Mouse (Mus musculus): ENCODE results near the gene Scfd2. TPM values are rescaled to one million over a fixed set of nuclear protein-coding genes. Genes with fewer than 3 reads are reported as not detected.

Gene Scfd2
- polyA plus RNA-seq, 1 experiment from 2014 or later: 20.0 TPM

DNA sequence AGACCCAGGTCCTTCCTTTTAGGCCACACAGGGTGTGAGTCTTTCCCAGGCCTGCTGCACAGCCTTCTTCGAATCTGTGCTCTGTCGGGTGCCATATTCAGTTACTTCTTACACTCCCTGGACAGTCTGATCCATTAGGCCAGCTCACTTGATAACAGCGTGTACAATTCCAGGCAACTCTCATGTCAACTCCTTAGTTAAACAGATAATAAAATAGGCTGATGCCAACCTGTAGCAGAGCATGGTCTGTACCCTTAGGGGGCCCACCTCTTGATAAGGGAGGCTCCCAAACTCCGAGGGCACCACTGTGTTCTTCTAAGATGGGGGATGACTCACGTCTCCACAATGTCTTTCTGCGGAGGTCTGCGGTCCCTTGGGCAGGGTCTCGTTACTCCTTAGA, 291.3 kb downstream of the Scfd2 start:
- Histone ChIP-seq H3K4me2 (no peak overlapping the region), H3K27ac (no peak overlapping the region), H3K36me3 (0 out of 2 replicates have a peak, but pooled peaks cover 4% of the 10 kb centered on the region), H3K27me3 (no peaks in the 10 kb centered on the region), H3K9me3 (no peaks in the 10 kb centered on the region), H3K9ac (no peak overlapping the region), H3K4me3 (no peak overlapping the region), H3K4me1 (replicated peaks) (no peaks in the 10 kb centered on the region)
- no peak for ATAC-seq (ENCODE audit: low FRiP score)
- WGBS: 82% methylated on average over 8 of the region's 8 CpGs

- H3K4me1 ChIP-seq (replicated peaks): no peaks in the 10 kb centered on the region
- whole genome bisulfite sequencing: 64% methylated on average over 1 of the region's 1 CpGs
- H3K9ac ChIP-seq: no peak overlapping the region
- H3K36me3 ChIP-seq: 0 out of 2 replicates have a peak, but pooled peaks cover 4% of the 10 kb centered on the region
- no peaks in the 10 kb centered on the region for H3K9me3 ChIP-seq
- no peaks in the 10 kb centered on the region for H3K27me3 ChIP-seq
- no peak overlapping the region for H3K27ac ChIP-seq
- no peak overlapping the region for H3K4me2 ChIP-seq
- H3K4me3 ChIP-seq: no peak overlapping the region
- no peak for ATAC-seq (ENCODE audit: low FRiP score)
These were observed 292.2 kb downstream of the Scfd2 start for GRCm38 (mm10) chr5:74239369-74239768.

DNA sequence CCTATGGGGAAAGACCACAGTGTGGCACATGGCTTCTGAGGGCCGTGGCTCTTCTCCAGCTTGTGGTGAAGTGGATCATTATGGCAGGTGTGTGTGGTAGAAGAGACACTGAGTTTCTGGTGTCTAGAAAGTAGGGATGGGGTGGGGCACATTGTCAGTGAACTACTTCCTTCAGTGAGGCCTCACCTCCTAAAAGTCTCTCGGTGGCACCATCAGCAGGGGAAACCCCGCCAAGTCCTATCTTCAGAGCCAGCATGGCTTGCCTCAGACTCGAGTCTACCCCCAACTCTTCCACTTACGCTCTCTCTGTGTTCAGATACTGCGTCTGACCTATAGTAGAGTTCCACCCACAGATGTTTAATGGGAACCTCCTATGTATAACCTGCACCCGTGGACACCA, 297.8 kb downstream of the Scfd2 start:
- ATAC-seq (ENCODE audit: low FRiP score): no peak
- Histone ChIP-seq H3K36me3 (0 out of 2 replicates have a peak, but pooled peaks cover 4% of the 10 kb centered on the region), H3K4me1 (replicated peaks) (peaks cover 22% of the 10 kb centered on the region), H3K9me3 (no peaks in the 10 kb centered on the region), H3K9ac (no peak overlapping the region), H3K4me2 (no peak overlapping the region), H3K4me3 (no peak overlapping the region), H3K27ac (no peak overlapping the region), H3K27me3 (no peaks in the 10 kb centered on the region)
- 94% methylated on average over 7 of the region's 7 CpGs for WGBS

GRCm38 (mm10) chr5:74230525-74230924, 301.0 kb downstream of the Scfd2 start:
- no peaks in the 10 kb centered on the region for H3K36me3 ChIP-seq
- no peaks in the 10 kb centered on the region for H3K27me3 ChIP-seq
- no peak overlapping the region for H3K4me2 ChIP-seq
- H3K27ac ChIP-seq: no peak overlapping the region
- no peaks in the 10 kb centered on the region for H3K9me3 ChIP-seq
- ATAC-seq (ENCODE audit: low FRiP score): no peak
- H3K4me3 ChIP-seq: no peak overlapping the region
- H3K4me1 ChIP-seq (replicated peaks): peaks cover 22% of the 10 kb centered on the region
- 21% methylated on average over 2 of the region's 2 CpGs for WGBS
- H3K9ac ChIP-seq: no peak overlapping the region

DNA sequence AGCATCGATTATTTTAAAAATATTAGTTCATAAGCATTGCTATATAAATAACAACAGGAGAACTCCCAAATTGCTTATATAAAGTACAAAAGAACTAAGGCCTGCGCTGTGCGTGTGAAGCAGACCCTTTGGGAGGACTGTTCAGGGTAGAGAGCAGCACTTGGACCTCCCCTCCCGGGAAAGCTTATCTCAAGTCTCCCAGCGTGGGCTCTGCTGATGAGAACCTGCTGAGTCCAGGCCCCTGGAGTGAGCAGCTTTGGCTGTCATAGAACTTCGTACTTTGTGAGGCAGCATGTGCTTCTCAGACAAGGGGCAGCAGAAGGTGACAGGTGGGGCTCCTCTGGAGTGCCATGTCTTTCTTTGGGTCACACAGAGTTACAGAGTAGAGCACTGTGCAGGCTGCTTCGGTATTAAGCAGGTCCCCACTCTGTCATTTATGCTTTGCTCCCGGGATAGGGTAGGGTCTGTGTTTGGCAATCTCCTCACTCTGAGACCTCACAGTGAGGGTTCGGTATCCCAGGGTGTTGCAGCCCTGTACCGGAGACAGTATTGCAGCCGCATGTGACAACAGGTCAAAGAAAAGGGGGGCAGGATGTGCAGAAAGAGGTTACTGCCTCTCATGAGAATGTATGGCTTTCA, 301.7 kb downstream of the Scfd2 start:
- Histone ChIP-seq H3K4me1 (replicated peaks) (peaks cover 22% of the 10 kb centered on the region), H3K9me3 (no peaks in the 10 kb centered on the region), H3K27ac (no peak overlapping the region), H3K27me3 (no peaks in the 10 kb centered on the region), H3K9ac (no peak overlapping the region), H3K4me3 (no peak overlapping the region), H3K36me3 (no peaks in the 10 kb centered on the region), H3K4me2 (no peak overlapping the region)
- ATAC-seq (ENCODE audit: low FRiP score): 0 out of 2 replicates have a peak, but pooled peaks have one; percentile 28
- WGBS: 53% methylated on average over 11 of the region's 11 CpGs

DNA sequence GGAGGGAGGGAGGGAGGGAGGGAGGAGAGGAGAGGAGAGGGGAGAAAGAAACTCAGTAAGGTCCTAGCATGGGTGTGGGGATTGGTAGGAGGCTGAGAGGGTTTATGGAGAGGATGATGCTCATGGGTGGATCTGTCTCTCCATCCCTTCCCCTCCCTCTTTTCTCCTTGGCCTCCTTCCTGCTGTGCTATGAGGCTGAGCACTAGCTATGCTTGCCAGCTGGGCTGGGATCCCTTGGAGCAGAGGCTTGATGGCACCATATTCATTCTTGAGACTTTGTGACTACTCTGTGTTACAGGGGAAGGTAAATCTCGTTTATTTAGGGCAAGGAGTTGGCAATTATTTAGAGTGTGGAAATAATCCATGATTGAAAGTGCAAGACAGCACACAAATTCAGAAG, 302.6 kb downstream of the Scfd2 start:
- H3K36me3 ChIP-seq: no peaks in the 10 kb centered on the region
- H3K9me3 ChIP-seq: no peaks in the 10 kb centered on the region
- no peak overlapping the region for H3K4me2 ChIP-seq
- no peak overlapping the region for H3K4me3 ChIP-seq
- H3K27me3 ChIP-seq: no peaks in the 10 kb centered on the region
- peaks cover 22% of the 10 kb centered on the region for H3K4me1 ChIP-seq (replicated peaks)
- WGBS: 61% methylated on average over 1 of the region's 1 CpGs
- H3K27ac ChIP-seq: no peak overlapping the region
- ATAC-seq (ENCODE audit: low FRiP score): no peak
- no peak overlapping the region for H3K9ac ChIP-seq

- Histone ChIP-seq H3K36me3 (no peaks in the 10 kb centered on the region), H3K9ac (no peak overlapping the region), H3K9me3 (no peaks in the 10 kb centered on the region), H3K27ac (no peak overlapping the region), H3K4me1 (replicated peaks) (peaks cover 22% of the 10 kb centered on the region), H3K4me3 (no peak overlapping the region), H3K4me2 (no peak overlapping the region), H3K27me3 (no peaks in the 10 kb centered on the region)
- 90% methylated on average over 6 of the region's 6 CpGs for WGBS
- ATAC-seq (ENCODE audit: low FRiP score): no peak
These were observed 304.2 kb downstream of the Scfd2 start for GRCm38 (mm10) chr5:74227352-74227751.

DNA sequence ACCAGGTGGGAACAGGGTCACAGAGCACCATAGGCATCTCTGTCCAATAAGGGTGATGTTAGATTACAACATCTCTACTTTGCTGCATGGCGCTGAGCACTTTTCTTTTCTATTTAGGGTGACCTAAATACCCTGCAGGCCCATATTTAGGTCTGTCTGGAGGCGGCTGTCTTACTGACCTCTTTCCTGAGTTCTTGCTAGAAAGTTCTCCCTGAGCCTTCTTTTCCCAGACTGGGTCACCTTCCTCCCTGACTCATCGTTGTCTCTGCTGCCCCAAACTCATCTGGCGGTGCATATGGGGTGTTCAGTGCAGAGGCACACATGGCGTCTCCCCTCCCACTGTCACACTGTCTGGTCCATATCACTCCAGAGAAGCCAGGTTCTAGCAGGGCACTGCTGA, 305.4 kb downstream of the Scfd2 start:
- Histone ChIP-seq H3K9ac (no peak overlapping the region), H3K36me3 (no peaks in the 10 kb centered on the region), H3K9me3 (no peaks in the 10 kb centered on the region), H3K4me1 (replicated peaks) (peaks cover 18% of the 10 kb centered on the region), H3K27ac (no peak overlapping the region), H3K27me3 (no peaks in the 10 kb centered on the region), H3K4me3 (no peak overlapping the region), H3K4me2 (no peak overlapping the region)
- no peak for ATAC-seq (ENCODE audit: low FRiP score)
- 94% methylated on average over 5 of the region's 5 CpGs for WGBS

DNA sequence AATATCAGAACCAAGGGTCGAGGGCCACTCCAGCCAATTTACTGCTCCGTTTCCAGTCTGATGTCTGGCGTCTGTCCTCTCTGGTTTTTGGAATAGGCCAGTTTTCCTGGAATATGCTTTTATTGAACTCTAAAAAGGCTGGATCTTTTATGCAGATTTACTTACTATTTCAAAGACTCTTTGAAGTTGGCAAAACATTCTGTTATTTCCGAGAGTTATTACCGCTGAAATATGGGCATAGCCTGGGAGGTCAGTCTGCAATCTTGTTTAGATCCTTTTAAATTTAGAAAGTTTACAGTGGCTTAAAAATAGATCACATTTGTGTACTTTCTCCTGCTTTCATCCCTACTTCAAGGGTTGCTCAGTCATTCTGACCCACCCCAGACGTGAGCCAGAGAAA, 307.1 kb downstream of the Scfd2 start:
- no peaks in the 10 kb centered on the region for H3K36me3 ChIP-seq
- H3K9me3 ChIP-seq: no peaks in the 10 kb centered on the region
- no peak overlapping the region for H3K27ac ChIP-seq
- no peak overlapping the region for H3K4me2 ChIP-seq
- WGBS: 90% methylated on average over 6 of the region's 6 CpGs
- 0 out of 2 replicates have a peak, but pooled peaks cover 5% of the 10 kb centered on the region for H3K4me1 ChIP-seq (replicated peaks)
- H3K4me3 ChIP-seq: no peak overlapping the region
- no peak overlapping the region for H3K9ac ChIP-seq
- no peaks in the 10 kb centered on the region for H3K27me3 ChIP-seq
- no peak for ATAC-seq (ENCODE audit: low FRiP score)

DNA sequence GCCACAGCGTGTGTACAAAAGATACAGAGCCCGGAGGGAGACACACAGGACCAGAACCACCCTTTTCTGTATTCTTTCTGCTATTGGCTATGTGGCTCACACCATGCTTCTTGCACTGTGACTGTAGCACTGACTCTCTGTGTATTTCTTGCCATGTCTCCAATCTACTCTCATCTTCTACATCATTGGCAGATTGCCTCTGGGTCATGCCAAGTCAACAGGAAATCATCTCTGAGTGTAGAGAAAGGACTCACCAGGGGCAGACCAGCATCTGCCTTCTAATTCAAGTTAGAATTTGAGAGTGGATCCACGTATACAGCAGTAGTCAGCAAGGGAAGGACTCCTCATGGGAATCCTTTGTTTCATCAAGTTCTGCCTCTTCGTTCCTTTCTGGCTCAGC, 308.9 kb downstream of the Scfd2 start:
- Histone ChIP-seq H3K4me2 (no peak overlapping the region), H3K4me1 (replicated peaks) (no peaks in the 10 kb centered on the region), H3K27ac (no peak overlapping the region), H3K27me3 (no peaks in the 10 kb centered on the region), H3K9me3 (no peaks in the 10 kb centered on the region), H3K9ac (no peak overlapping the region), H3K36me3 (no peaks in the 10 kb centered on the region), H3K4me3 (no peak overlapping the region)
- no peak for ATAC-seq (ENCODE audit: low FRiP score)
- WGBS: 78% methylated on average over 4 of the region's 4 CpGs

- Histone ChIP-seq H3K9me3 (no peaks in the 10 kb centered on the region), H3K27me3 (no peaks in the 10 kb centered on the region), H3K27ac (no peak overlapping the region), H3K4me3 (no peak overlapping the region), H3K36me3 (no peaks in the 10 kb centered on the region), H3K9ac (no peak overlapping the region), H3K4me2 (no peak overlapping the region), H3K4me1 (replicated peaks) (peaks cover 7% of the 10 kb centered on the region)
- 50% methylated on average over 4 of the region's 4 CpGs for WGBS
- no peak for ATAC-seq (ENCODE audit: low FRiP score)
These were observed 313.0 kb downstream of the Scfd2 start for GRCm38 (mm10) chr5:74218524-74218923.

DNA sequence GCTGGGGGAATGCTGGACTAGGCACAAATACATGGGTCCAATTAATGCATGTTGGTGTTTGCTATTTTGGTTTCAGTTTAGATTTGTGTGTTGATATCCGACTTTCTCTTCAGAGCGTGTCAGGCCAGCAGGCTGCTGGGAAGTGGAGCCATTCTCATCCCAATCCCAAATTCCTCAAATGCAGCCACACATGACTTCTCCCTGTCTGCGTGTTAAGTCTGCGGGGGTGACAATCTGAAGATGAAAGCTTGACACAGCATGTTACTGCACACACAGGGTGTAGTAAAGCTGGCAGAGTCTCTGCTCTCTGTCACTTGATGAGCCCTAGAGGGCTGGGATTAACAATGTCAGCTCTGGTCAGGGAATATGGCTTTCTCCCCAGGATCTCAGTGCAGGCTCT, 316.4 kb downstream of the Scfd2 start:
- Histone ChIP-seq H3K4me2 (no peak overlapping the region; the same call in 1 of the 2 replicates), H3K27ac (no peak overlapping the region), H3K9ac (no peak overlapping the region), H3K4me1 (replicated peaks) (peaks cover 7% of the 10 kb centered on the region), H3K27me3 (0 out of 2 replicates have a peak, but pooled peaks cover 4% of the 10 kb centered on the region), H3K9me3 (no peaks in the 10 kb centered on the region), H3K36me3 (no peaks in the 10 kb centered on the region), H3K4me3 (no peak overlapping the region)
- 9% methylated on average over 4 of the region's 4 CpGs for WGBS
- ATAC-seq (ENCODE audit: low FRiP score): 0 out of 2 replicates have a peak, but pooled peaks have one; percentile 32

DNA sequence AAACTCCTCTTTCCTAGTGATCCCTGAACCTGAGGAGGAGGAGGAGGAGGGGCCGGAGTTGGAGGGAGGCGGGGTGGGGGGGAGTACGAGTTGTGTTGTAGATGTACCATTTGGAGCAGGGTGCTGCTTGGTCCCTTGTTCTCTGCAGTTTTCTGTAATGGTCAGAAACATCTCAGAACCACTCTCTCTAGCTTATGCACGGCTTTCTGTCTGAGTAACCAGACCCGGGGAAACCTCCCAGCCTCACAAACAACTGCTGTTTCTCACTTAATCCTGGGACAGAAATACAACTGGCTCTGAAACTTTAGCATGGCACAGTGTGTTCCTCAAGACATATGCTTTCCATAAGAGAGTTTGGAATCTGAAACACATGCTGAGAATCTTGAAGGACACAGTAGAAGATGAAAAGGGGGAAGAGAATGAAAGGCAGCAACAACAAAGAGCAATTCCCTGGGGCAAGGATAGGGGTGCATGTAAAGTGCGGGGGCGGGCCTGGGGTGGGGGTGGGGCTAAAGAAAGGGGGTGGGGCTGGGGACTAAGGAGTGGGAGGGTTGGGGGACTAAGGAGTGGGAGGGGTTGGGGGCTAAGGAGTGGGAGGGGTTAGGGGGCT, 317.0 kb downstream of the Scfd2 start:
- ATAC-seq (ENCODE audit: low FRiP score): no peak
- Histone ChIP-seq H3K9me3 (no peaks in the 10 kb centered on the region), H3K27me3 (0 out of 2 replicates have a peak, but pooled peaks cover 4% of the 10 kb centered on the region), H3K4me3 (no peak overlapping the region), H3K9ac (no peak overlapping the region), H3K4me2 (no peak overlapping the region; the same call in 1 of the 2 replicates), H3K36me3 (no peaks in the 10 kb centered on the region), H3K4me1 (replicated peaks) (peaks cover 7% of the 10 kb centered on the region), H3K27ac (no peak overlapping the region)
- WGBS: 9% methylated on average over 7 of the region's 7 CpGs
